10 mouse cellular contexts compared by ENCODE assay signal in the genomic region with DNA sequence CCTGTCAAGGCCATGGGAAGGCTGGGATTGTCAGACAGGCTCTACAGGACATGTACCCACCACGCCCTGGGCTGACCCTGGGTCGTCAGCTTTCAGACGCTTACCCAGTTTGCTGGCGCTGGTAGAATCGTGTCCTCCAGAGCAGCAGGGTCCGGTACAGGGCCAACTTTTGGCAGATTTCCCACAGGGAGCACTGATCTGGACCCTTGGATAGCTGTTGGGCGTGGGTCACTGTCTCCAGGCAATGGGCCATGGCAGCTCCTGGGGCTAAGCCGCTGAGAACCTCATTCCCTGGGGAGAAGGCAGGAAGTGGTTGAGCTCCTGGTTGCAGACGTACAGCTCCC. TPM values are rescaled to one million over a fixed set of nuclear protein-coding genes. Genes with fewer than 3 reads are reported as not detected.
A peak's percentile ranks its signal among the peaks of the same experiment; 100 is the strongest.
DNase-seq lines count a peak whose midpoint lies in the region; ATAC-seq and TF ChIP-seq lines count a peak whose summit lies in the region.
"Had no signal": no experiment of that assay in that cellular context is flagged by ENCODE, and none has a peak within 500 bp of the region (broad histone marks: within the 10 kb centered on the region; RNA-seq: fewer than 3 reads in every experiment).

No protein-coding gene starts in this region.

- no peak overlapping the region for H3ac ChIP-seq in C2C12 (ENCODE audit: control insufficient read depth, insufficient read length, low read depth)

- H3K27ac ChIP-seq in embryonic facial prominence, embryonic 14.5 days (replicated peaks; ENCODE audit: low read depth, low read length), result no peak overlapping the region
- no peak overlapping the region for H3K27ac ChIP-seq in embryonic facial prominence, embryonic 10.5 days (replicated peaks)
- H3K27ac ChIP-seq in heart, postnatal 0 days (ENCODE audit: low read depth), result no peak overlapping the region
- no peak overlapping the region for H3K27ac ChIP-seq in limb, embryonic 10.5 days
- H3K27ac ChIP-seq: neural tube, embryonic 13.5 days had no signal

- no peaks in the 10 kb centered on the region for H3K79me2 ChIP-seq in C2C12 (ENCODE audit: control insufficient read depth, insufficient read depth)

- H3K4me1 ChIP-seq in embryonic facial prominence, embryonic 14.5 days (ENCODE audit: control insufficient read depth, insufficient read depth, low read length), result no peaks in the 10 kb centered on the region
- peaks cover 31% of the 10 kb centered on the region for H3K4me1 ChIP-seq in embryonic facial prominence, embryonic 10.5 days
- peaks cover 14% of the 10 kb centered on the region for H3K4me1 ChIP-seq in heart, postnatal 0 days (ENCODE audit: control insufficient read depth, insufficient read depth)
- peaks cover 16% of the 10 kb centered on the region for H3K4me1 ChIP-seq in limb, embryonic 10.5 days

- H3K27me3 ChIP-seq in embryonic facial prominence, embryonic 14.5 days (replicated peaks; ENCODE audit: control insufficient read depth, insufficient read depth, low read length), result no peaks in the 10 kb centered on the region
- peaks cover 5% of the 10 kb centered on the region for H3K27me3 ChIP-seq in embryonic facial prominence, embryonic 10.5 days (replicated peaks; ENCODE audit: low read depth, poor library complexity, severe bottlenecking)
- no peaks in the 10 kb centered on the region for H3K27me3 ChIP-seq in C2C12 (ENCODE audit: control insufficient read depth, insufficient read depth, insufficient read length)
- no peaks in the 10 kb centered on the region for H3K27me3 ChIP-seq in heart, postnatal 0 days (ENCODE audit: control insufficient read depth, insufficient read depth, low read length)
- no peaks in the 10 kb centered on the region for H3K27me3 ChIP-seq in limb, embryonic 10.5 days (ENCODE audit: low read depth, poor library complexity, severe bottlenecking)
- H3K27me3 ChIP-seq: neural tube, embryonic 13.5 days had no signal

- no peak for TF ChIP-seq EP300 in heart, postnatal 0 days (IDR thresholded peaks at IDR 0.05; ENCODE audit: low read depth)

- no peaks in the 10 kb centered on the region for H3K36me3 ChIP-seq in embryonic facial prominence, embryonic 14.5 days (ENCODE audit: control insufficient read depth, insufficient read depth, low read length)
- H3K36me3 ChIP-seq in embryonic facial prominence, embryonic 10.5 days (replicated peaks), result no peaks in the 10 kb centered on the region
- no peaks in the 10 kb centered on the region for H3K36me3 ChIP-seq in C2C12 (ENCODE audit: control insufficient read depth, insufficient read depth)
- no peaks in the 10 kb centered on the region for H3K36me3 ChIP-seq in heart, postnatal 0 days (replicated peaks; ENCODE audit: control insufficient read depth, insufficient read depth, low read length)
- no peaks in the 10 kb centered on the region for H3K36me3 ChIP-seq in limb, embryonic 10.5 days
- H3K36me3 ChIP-seq: neural tube, embryonic 13.5 days had no signal

- DNase-seq in embryonic facial prominence, embryonic 14.5 days (ENCODE audit: low spot score), result peak; percentile 17
- no peak for DNase-seq in embryonic facial prominence, embryonic 10.5 days (ENCODE audit: low spot score)
- DNase-seq in heart, postnatal 0 days (ENCODE audit: low spot score), result peak; percentile 61
- peak; percentile 83 to 93 for DNase-seq in kidney, postnatal 25 days
- DNase-seq in limb, embryonic 10.5 days (ENCODE audit: low spot score), result no peak
- no peak for DNase-seq in left cerebral cortex, adult 9 months (ENCODE audit: low spot score in 2 of 2)
- DNase-seq in thymus, postnatal 10 days (ENCODE audit: low spot score in 2 of 2), result no peak

- 48% methylated on average over 7 of the region's 9 CpGs for WGBS in embryonic facial prominence, embryonic 14.5 days
- 51% methylated on average over 9 of the region's 9 CpGs for WGBS in embryonic facial prominence, embryonic 10.5 days
- 41% methylated on average over 9 of the region's 9 CpGs for WGBS in heart, postnatal 0 days
- WGBS in limb, embryonic 10.5 days, result 80% methylated on average over 9 of the region's 9 CpGs

- no peak for TF ChIP-seq CTCF in C2C12 (IDR thresholded peaks at IDR 0.05; ENCODE audit: control insufficient read depth, insufficient read depth, insufficient read length)
- TF ChIP-seq CTCF in heart, postnatal 0 days (IDR thresholded peaks at IDR 0.05; ENCODE audit: low read depth), result no peak

- no peak overlapping the region for H3K4me3 ChIP-seq in embryonic facial prominence, embryonic 14.5 days (ENCODE audit: low read depth, low read length)
- H3K4me3 ChIP-seq in embryonic facial prominence, embryonic 10.5 days, result no peak overlapping the region
- no peak overlapping the region for H3K4me3 ChIP-seq in C2C12 (ENCODE audit: insufficient read depth, poor library complexity, severe bottlenecking)
- H3K4me3 ChIP-seq in heart, postnatal 0 days (ENCODE audit: low read depth, low read length), result no peak overlapping the region
- no peak overlapping the region for H3K4me3 ChIP-seq in limb, embryonic 10.5 days
- H3K4me3 ChIP-seq: neural tube, embryonic 13.5 days had no signal

- H3K4me2 ChIP-seq in embryonic facial prominence, embryonic 14.5 days (ENCODE audit: low read depth, low read length), result no peak overlapping the region
- H3K4me2 ChIP-seq in heart, postnatal 0 days (ENCODE audit: low read depth, low read length), result no peak overlapping the region
- H3K4me2 ChIP-seq: neural tube, embryonic 13.5 days had no signal

- H3K9ac ChIP-seq in embryonic facial prominence, embryonic 14.5 days (ENCODE audit: low read depth, low read length), result no peak overlapping the region
- no peak overlapping the region for H3K9ac ChIP-seq in heart, postnatal 0 days (replicated peaks; ENCODE audit: low read depth, low read length)
- H3K9ac ChIP-seq: neural tube, embryonic 13.5 days had no signal

- H3K79me3 ChIP-seq in C2C12 (ENCODE audit: low read depth), result no peaks in the 10 kb centered on the region

- ATAC-seq in embryonic facial prominence, embryonic 14.5 days (ENCODE audit: low read depth), result no peak
- ATAC-seq in heart, postnatal 0 days (ENCODE audit: insufficient read depth, low read depth), result peak; percentile 42
- ATAC-seq: inflammation-experienced regulatory T-cells, adult 6 months had no signal

- no peaks in the 10 kb centered on the region for H3K9me3 ChIP-seq in embryonic facial prominence, embryonic 14.5 days (ENCODE audit: control insufficient read depth, low read length)
- H3K9me3 ChIP-seq in embryonic facial prominence, embryonic 10.5 days, result no peaks in the 10 kb centered on the region
- no peaks in the 10 kb centered on the region for H3K9me3 ChIP-seq in heart, postnatal 0 days (replicated peaks; ENCODE audit: control insufficient read depth, low read length)
- H3K9me3 ChIP-seq in limb, embryonic 10.5 days (replicated peaks), result no peaks in the 10 kb centered on the region
- H3K9me3 ChIP-seq: neural tube, embryonic 13.5 days had no signal

TF ChIP-seq in C2C12, 6 proteins besides CTCF, POLR2A, EP300 and RAD21:
- TF ChIP-seq MYOD1 (IDR thresholded peaks at IDR 0.05; ENCODE audit: control insufficient read depth, insufficient read length, low read depth), result no peak
- TF ChIP-seq MAX (IDR thresholded peaks at IDR 0.05), result peak; percentile 21
TF ChIP-seq in C2C12: peak in this region for 1.

RNA-seq across cellular contexts. Expression of gene Agtrap, which starts 21.5 kb away (rescaled TPM):
- polyA plus RNA-seq in embryonic facial prominence, embryonic 14.5 days (2014; fragmentation: Nextera tagmentation; extraction: Ambion mirVana), result 15.9 and 16.2 TPM in 2 replicates
- 13.2 and 14.8 TPM in 2 replicates for polyA plus RNA-seq in embryonic facial prominence, embryonic 10.5 days (2016; fragmentation: Nextera tagmentation; extraction: Ambion mirVana)
- 8.2 TPM for polyA plus RNA-seq in C2C12 (2012; fragmentation: generic; extraction: Trizol)
- 21.2 and 31.4 TPM in 2 replicates for total RNA-seq in heart, postnatal 0 days (2014; rRNA removed; ENCODE audit: low replicate concordance)
- polyA plus RNA-seq in heart, postnatal 0 days (2015; fragmentation: Nextera tagmentation; extraction: Ambion mirVana), result 22.9 and 25.2 TPM in 2 replicates
- 13.1 and 14.1 TPM in 2 replicates for polyA plus RNA-seq in limb, embryonic 10.5 days (2016; fragmentation: Nextera tagmentation; extraction: Ambion mirVana)

RNA-seq across cellular contexts. Expression of gene Mthfr, which starts 27.5 kb away (rescaled TPM):
- 20.3 and 21.4 TPM in 2 replicates for polyA plus RNA-seq in embryonic facial prominence, embryonic 14.5 days (2014; fragmentation: Nextera tagmentation; extraction: Ambion mirVana)
- 25.2 and 25.4 TPM in 2 replicates for polyA plus RNA-seq in embryonic facial prominence, embryonic 10.5 days (2016; fragmentation: Nextera tagmentation; extraction: Ambion mirVana)
- polyA plus RNA-seq in C2C12 (2012; fragmentation: generic; extraction: Trizol), result 16.1 TPM
- total RNA-seq in heart, postnatal 0 days (2014; rRNA removed; ENCODE audit: low replicate concordance), result 29.2 and 37.6 TPM in 2 replicates
- polyA plus RNA-seq in heart, postnatal 0 days (2015; fragmentation: Nextera tagmentation; extraction: Ambion mirVana), result 6.0 and 6.3 TPM in 2 replicates
- 23.3 and 25.8 TPM in 2 replicates for polyA plus RNA-seq in limb, embryonic 10.5 days (2016; fragmentation: Nextera tagmentation; extraction: Ambion mirVana)

RNA-seq across cellular contexts. Expression of gene Clcn6, which starts 27.8 kb away (rescaled TPM):
- 7.4 and 7.8 TPM in 2 replicates for polyA plus RNA-seq in embryonic facial prominence, embryonic 14.5 days (2014; fragmentation: Nextera tagmentation; extraction: Ambion mirVana)
- polyA plus RNA-seq in embryonic facial prominence, embryonic 10.5 days (2016; fragmentation: Nextera tagmentation; extraction: Ambion mirVana), result 10.3 and 12.0 TPM in 2 replicates
- 11.5 TPM for polyA plus RNA-seq in C2C12 (2012; fragmentation: generic; extraction: Trizol)
- total RNA-seq in heart, postnatal 0 days (2014; rRNA removed; ENCODE audit: low replicate concordance), result 14.7 and 16.3 TPM in 2 replicates
- 3.5 and 4.3 TPM in 2 replicates for polyA plus RNA-seq in heart, postnatal 0 days (2015; fragmentation: Nextera tagmentation; extraction: Ambion mirVana)
- polyA plus RNA-seq in limb, embryonic 10.5 days (2016; fragmentation: Nextera tagmentation; extraction: Ambion mirVana), result 6.3 and 9.1 TPM in 2 replicates

Comparison
In these comparisons a context has a peak if more than half of its experiments do, and no peak if none do; other contexts are left out.
1. DNase-seq: peak in embryonic facial prominence, embryonic 14.5 days (single experiment), heart, postnatal 0 days (single experiment) and kidney, postnatal 25 days (2 of 2); none in embryonic facial prominence, embryonic 10.5 days (single experiment), limb, embryonic 10.5 days (single experiment), left cerebral cortex, adult 9 months (0 of 2) and thymus, postnatal 10 days (0 of 2).